Mouse (Mus musculus): ENCODE results near the gene Taar5. TPM values are rescaled to one million over a fixed set of nuclear protein-coding genes. Genes with fewer than 3 reads are reported as not detected.

Taar5 gene
- not detected in 2 replicates for total RNA-seq (2015)
- not detected in 2 replicates for total RNA-seq (2017)

DNA sequence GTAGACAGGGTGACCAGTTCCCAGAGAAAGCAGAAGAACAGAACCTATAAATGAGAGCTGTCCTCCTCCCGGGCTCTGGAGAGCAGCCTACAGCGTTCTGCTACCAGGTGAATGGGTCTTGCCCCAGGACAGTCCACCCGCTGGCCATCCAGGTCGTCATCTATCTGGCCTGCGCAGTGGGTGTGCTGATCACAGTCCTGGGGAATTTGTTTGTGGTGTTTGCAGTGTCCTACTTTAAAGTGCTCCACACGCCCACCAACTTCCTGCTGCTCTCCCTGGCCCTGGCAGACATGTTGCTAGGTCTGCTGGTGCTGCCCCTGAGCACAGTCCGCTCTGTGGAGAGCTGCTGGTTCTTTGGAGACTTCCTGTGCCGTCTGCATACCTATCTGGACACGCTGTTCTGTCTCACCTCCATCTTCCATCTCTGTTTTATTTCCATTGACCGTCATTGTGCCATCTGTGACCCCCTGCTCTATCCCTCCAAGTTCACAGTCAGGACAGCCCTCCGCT, at the start of gene Taar5:
Taar5 (plus strand) TSS at position 51 of the 510 bp plus-strand sequence.
- ATAC-seq (ENCODE audit: poor library complexity, severe bottlenecking), result no peak

DNA sequence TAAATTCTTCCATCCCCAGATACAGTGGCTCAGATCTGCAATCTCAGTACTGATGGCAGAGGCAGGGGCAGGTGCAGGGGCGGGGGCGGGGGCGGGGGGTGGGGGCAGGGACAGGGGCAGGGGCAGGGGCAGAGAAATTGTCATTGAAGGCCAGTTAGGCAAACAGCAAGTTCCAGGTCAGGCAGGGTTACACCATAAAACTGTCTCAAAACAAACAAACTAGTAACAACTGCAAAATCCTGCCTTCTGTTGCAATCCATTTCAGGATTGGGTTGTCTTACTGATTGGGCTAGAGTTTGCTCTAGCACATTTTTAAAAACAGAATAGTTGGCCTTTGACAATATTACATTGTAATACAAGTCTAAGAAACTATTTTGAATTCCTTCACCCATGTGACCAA, 48.0 kb upstream of the Taar5 start:
- ATAC-seq (ENCODE audit: poor library complexity, severe bottlenecking), result no peak

GRCm38 (mm10) chr10:23923941-23924340, 46.6 kb upstream of the Taar5 start:
- ATAC-seq (ENCODE audit: poor library complexity, severe bottlenecking), result no peak

DNA sequence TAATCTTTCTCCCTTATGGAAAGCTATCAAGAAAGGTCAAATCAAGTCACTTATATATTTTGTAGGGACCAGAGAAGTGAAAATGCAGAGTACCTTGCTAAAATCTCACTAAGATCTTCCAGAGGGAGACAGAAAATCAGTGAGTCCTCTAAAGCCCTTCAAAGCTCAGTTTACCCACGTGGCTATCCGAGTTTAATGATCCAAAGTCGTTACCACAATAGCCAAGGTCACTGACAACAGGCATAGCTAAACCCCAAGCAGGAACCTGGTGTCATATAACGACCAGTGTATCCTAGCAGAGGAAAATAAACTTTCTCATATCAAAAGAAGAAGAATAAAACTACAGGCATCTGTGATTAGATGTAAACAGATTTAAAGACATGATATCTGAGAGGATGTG, 32.9 kb upstream of the Taar5 start:
- no peak for ATAC-seq (ENCODE audit: poor library complexity, severe bottlenecking)

DNA sequence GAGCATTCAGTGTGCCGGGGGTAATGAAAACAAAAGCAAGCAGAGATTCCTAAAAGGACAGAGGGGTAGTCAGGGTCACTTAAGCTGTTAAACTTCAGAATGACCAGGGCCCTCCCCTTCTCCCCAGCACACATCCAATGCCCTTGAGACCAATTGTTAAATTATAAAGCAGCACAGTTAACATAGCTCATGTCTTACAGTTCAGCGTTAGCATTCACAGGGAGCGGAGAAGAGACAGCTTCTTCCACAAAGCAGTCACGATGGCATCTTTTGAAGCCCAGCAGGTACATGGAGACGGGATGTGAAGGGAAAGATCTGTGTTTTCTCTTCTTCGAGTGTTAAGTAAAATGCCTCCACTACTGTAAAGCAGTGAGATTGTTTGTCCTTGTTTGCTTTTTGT, 32.2 kb upstream of the Taar5 start, which contains the start of gene Taar2:
Taar2 (plus strand) TSS at position 261 of the 400 bp plus-strand sequence.
- ATAC-seq (ENCODE audit: poor library complexity, severe bottlenecking), result no peak

DNA sequence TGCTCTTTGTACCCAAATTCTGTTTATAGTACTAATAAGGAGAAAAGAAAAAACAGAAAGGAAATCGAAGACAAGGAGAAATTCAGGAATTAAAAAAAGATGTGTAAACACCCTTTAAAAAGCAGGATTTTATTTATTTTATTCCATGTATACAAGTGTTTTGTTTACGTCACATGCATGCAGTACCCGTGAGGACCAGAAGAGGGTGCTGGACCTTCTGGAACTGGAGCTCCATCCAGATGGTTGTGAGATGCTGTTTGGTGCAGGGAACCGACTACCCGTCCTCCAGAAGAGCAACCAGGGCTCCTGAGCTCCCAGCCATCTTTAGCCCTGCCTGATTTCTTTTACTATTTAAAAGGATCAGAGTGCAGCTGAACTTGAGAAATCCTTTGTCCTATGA, 28.0 kb upstream of the Taar5 start:
- ATAC-seq (ENCODE audit: poor library complexity, severe bottlenecking), result no peak

DNA sequence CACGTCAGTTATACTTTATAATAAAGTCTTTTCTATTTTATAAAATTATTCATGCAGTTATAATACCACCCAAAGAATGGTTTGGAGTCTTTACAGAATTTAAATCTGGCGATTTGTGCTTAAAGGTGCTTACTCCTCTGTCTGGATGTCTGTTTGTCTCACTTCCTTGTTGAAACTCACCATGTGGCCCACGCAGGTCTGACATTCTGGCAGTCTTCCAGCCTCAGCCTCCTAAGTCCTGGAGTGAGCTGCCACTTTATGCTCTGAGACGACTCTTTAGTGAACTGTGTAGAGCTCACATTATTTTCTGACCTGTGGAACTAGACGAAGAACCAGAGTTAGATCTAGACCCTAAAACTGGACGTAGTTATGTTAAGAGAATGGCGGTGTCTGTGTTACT, 22.5 kb upstream of the Taar5 start:
- no peak for ATAC-seq (ENCODE audit: poor library complexity, severe bottlenecking)

DNA sequence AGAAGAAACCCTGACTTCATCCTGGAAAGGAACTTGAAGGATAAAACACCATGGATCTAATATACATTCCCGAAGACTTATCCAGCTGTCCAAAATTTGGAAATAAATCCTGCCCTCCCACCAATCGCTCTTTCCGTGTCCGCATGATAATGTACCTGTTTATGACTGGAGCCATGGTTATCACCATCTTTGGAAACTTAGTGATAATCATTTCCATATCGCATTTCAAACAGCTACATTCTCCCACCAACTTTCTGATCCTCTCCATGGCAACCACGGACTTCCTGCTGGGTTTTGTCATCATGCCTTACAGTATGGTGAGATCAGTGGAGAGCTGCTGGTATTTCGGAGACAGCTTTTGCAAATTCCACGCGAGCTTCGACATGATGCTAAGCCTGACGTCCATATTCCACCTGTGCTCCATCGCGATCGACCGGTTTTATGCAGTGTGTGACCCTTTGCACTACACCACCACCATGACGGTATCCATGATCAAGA, 20.9 kb upstream of the Taar5 start, which contains the start of gene Taar3:
Taar3 (plus strand) TSS at position 51 of the 498 bp plus-strand sequence.
- ATAC-seq (ENCODE audit: poor library complexity, severe bottlenecking), result no peak

GRCm38 (mm10) chr10:23951714-23952113, 18.8 kb upstream of the Taar5 start:
- no peak for ATAC-seq (ENCODE audit: poor library complexity, severe bottlenecking)

- ATAC-seq (ENCODE audit: poor library complexity, severe bottlenecking), result no peak
Measured at GRCm38 (mm10) chr10:23959071-23959470, 11.4 kb upstream of the Taar5 start.

DNA sequence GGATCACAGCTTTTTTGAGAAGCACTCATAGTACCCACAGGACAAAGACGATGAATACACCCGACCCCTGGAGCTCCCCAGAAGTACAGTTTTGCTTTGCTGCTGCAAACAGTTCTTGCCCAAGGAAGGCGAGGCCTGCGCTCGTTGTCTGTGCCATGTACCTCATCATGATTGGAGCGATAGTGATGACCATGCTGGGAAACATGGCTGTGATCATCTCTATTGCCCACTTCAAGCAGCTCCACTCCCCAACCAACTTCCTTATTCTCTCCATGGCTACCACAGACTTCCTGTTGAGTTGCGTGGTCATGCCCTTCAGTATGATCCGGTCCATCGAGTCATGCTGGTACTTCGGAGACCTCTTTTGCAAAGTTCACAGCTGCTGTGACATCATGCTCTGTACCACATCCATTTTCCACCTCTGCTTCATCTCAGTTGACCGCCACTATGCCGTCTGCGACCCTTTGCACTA, 10.0 kb upstream of the Taar5 start, which contains the start of gene Taar4:
Taar4 (plus strand) TSS at position 51 of the 472 bp plus-strand sequence.
- peak; percentile 67; the same call in 1 of the 2 replicates for ATAC-seq (ENCODE audit: poor library complexity, severe bottlenecking)

DNA sequence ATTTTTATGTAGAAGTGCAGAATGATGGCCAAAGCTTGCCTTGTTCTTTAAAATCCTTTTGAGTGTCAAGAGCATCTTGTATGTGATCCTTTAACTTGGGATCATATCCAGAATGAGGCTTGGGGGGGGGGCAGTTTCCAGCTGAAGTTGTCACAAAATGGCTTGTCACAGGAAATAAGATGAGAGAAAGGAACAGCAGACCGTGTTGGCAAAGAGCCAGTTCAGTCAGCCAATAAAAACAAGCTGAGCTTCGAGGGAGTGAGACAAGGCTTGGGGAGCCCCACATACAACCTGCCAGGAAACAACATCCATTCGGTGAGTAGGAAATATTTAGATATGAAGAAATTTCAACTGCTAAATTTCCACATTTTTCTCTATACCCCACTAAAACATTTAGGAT, 7.1 kb upstream of the Taar5 start:
- no peak for ATAC-seq (ENCODE audit: poor library complexity, severe bottlenecking)

- ATAC-seq (ENCODE audit: poor library complexity, severe bottlenecking), result peak; percentile 18; the same call in 1 of the 2 replicates
Measured at GRCm38 (mm10) chr10:23964921-23965610, 5.4 kb upstream of the Taar5 start.

- ATAC-seq (ENCODE audit: poor library complexity, severe bottlenecking), result no peak
Measured at GRCm38 (mm10) chr10:23971256-23971655, 750 bp downstream of the Taar5 start.

DNA sequence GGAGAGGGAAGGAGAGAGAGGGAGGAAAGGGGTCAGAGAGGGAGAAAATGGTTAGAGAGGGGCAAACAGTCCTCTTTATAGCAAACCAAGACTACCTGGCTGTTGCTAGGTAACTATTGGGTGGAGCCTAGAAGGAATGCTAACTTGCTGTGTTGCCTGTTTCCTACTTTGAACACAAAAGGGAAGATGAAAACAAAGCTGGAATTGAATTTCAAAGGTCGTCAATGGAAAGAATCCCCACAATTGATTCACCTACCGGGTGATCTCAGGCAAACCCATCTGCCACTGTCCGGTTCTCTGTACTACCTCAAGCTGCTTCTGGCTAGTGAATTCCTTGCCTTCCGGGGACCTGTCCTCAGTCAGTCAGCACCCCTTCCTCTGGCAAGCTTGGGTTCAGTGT, 7.5 kb downstream of the Taar5 start:
- ATAC-seq (ENCODE audit: poor library complexity, severe bottlenecking), result no peak

DNA sequence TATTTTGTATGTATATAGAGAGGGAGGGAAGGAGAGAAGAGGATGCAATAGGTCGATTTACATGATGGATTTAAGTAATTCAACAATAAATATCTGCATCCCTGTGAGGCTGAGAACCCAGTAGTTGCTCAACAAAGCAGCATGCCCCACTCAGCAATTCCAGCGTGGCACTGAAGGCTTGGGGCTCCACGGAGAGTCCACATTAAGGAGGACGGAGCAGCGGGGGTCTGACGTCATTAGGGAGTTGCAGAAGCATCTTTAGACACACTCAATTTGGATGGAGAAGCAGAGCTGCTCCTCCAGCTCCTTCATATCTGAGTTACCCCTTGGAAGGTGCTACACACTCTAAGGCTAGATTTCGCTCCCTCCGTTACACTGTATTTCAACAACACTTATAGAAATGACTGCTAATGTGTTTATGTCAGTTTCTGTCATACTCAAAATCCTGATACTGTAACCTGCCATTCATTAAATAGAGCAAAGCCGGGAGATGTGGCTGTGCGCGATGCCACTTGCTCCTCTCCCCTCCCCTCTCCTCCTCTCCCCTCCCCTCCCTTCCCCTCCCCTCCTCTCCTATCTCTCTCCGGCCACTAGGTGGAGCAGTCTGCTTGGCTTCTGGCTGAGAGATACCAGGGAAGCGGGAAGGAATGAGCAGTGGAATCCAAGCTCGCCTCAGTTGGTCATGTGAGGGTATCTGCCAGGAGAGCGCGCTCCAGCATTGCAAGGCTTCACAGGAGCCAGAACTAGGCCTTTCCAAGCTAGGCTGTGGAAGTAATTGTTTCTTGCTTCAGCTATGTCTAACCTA, 8.6 kb downstream of the Taar5 start:
- peak; percentile 71 for ATAC-seq (ENCODE audit: poor library complexity, severe bottlenecking)

- ATAC-seq (ENCODE audit: poor library complexity, severe bottlenecking), result no peak
Measured at GRCm38 (mm10) chr10:23985546-23985945, 15.0 kb downstream of the Taar5 start, which contains the start of gene Taar6. Gene Taar6, minus strand, starts transcription at chr10:23985646.

DNA sequence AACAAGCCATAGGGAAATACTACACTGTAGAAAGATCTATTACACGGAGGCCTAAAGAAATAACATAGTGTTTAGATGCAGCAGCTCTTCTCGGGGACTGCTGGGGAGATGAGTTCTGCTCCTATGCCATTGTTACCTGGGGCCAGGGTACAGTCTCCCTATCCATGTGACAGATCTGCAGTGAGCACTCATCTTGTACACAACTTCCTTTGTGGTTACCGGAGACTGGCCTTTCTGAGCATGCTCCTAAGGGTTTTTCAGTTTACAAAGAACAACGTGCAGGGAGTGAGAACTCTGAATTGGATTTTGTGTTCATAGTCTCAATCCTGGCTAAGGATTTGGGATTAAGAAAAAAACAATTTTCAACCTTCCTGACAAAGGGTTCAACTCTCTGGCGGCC, 15.9 kb downstream of the Taar5 start:
- ATAC-seq (ENCODE audit: poor library complexity, severe bottlenecking), result no peak

GRCm38 (mm10) chr10:23993381-23993780, 22.9 kb downstream of the Taar5 start, which contains the start of gene Taar7a:
Gene Taar7a, minus strand, starts transcription at chr10:23993481.
- no peak for ATAC-seq (ENCODE audit: poor library complexity, severe bottlenecking)

- ATAC-seq (ENCODE audit: poor library complexity, severe bottlenecking), result no peak
Measured at GRCm38 (mm10) chr10:23999639-24000038, 29.1 kb downstream of the Taar5 start, which contains the start of gene Taar7b. Gene Taar7b, plus strand, starts transcription at chr10:23999939.

DNA sequence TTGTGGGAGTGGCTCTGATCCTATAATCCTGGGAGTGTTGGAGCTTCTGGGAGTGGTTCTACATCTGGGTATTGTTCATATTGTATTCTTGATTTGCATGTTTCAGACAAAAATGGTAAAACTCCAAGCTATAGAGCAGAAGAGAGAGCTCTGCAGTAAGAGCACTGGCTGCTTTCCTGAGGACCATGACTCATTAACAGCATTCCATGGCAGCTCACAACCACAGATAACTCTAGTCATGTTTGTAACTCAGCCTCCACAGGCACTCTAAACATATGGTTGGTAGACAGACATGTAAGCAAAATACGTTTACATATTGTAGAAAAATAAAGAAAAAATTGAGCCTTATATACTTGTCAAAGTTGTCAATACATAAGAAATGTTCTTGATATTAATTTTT, 35.9 kb downstream of the Taar5 start:
- no peak for ATAC-seq (ENCODE audit: poor library complexity, severe bottlenecking)
